Mouse (Mus musculus): ENCODE data around the gene Cacna1g. TPM values are rescaled to one million over a fixed set of nuclear protein-coding genes. Genes with fewer than 3 reads are reported as not detected.

Gene Cacna1g
- total and polyA plus RNA-seq, 3 experiments, result 0.49 to 38.4 TPM; not detected in 1

DNA sequence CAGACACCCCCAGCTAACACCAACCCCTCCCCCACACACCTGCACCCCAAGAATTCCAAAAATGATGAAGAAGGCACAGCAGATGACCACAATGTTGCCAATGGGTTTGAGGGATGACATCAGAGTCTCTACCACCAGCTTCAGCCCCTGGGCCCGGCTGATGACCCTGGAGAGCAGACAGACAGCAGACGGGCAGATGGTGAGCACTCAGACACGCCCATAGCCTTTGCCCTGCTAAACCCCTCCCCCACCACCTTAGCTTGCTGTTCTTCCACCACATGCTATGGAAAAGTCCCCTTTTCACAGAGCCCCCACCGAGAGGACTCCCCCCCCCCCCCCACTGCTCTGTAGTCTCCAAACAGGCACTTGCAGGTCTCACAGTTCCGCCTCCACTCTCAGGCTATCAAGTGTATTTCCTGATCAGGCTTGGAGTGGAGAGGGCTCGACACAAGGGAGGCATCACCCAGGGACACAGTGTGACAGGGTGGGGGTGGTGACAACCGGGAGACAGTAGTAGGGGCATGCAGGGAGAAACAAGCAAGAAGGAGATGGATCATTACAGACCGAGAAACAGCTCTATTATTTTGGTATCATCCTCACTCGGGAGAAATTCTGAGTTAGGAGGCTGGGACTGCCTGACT is 44.9 kb downstream of the Cacna1g start:
- no peak for DNase-seq (ENCODE audit: low spot score)
- no peaks in the 10 kb centered on the region for H3K36me3 ChIP-seq (replicated peaks)
- H3K9me3 ChIP-seq (replicated peaks), result no peaks in the 10 kb centered on the region
- H3K4me3 ChIP-seq (ENCODE audit: low read depth, low read length), result no peak overlapping the region
- no peak for ATAC-seq (ENCODE audit: extremely low read depth, insufficient number of reproducible peaks, low FRiP score, poor library complexity, severe bottlenecking)
- peaks cover 29% of the 10 kb centered on the region for H3K27me3 ChIP-seq (ENCODE audit: insufficient read depth, low read length)
- TF ChIP-seq POLR2AphosphoS5 (IDR thresholded peaks at IDR 0.05; ENCODE audit: insufficient replicate concordance, low read depth, low read length), result no peak
- no peak for TF ChIP-seq GATA2 (IDR thresholded peaks at IDR 0.05; ENCODE audit: borderline replicate concordance, low read depth, low read length)
- no peak for TF ChIP-seq TAL1 (conservative IDR thresholded peaks at IDR 0.05; ENCODE audit: low read depth, low read length)
- no peak for TF ChIP-seq GATA1 (IDR thresholded peaks at IDR 0.05; ENCODE audit: borderline replicate concordance, low read length)
- TF ChIP-seq CTCF (IDR thresholded peaks at IDR 0.05; ENCODE audit: low read depth, low read length), result no peak
- no peaks in the 10 kb centered on the region for H3K4me1 ChIP-seq (ENCODE audit: insufficient read depth, low read depth, low read length)

DNA sequence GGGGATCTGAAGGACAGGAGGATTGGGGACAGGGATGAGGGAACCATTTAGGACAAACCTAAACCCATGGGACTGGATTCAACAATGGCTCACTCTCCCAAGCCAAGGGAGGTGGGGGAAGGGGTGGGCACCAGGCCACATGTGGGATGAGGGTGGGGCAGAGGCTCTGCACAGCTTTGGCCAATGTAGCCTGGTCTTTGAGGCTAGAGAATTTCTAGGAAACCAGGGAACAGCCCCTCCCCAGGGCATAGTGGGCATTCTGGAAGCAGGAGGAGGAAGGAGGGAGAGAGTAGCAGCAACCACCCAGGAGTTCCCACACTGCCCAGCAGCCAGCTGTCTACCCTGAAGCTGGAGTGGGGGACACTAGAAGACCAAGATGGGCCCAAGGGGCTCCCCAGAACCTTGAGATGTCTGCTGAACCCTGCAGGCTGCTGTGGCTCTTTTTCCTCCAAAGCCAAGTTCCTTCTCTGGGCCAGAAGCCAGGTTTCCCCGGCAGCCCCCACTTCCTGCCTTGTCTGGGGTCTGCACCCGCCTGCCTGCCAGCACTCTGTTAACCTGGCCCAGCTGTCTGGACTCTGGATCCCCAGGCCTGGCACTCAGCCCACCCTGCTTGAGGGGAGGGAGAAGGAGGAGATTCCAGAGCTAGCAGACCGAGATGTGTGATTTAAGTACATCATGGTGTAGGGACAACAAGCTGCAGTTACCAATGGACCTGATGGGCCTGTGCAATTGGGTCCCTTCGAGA is 45.7 kb downstream of the Cacna1g start:
- Histone ChIP-seq H3K4me1 (ENCODE audit: insufficient read depth, low read depth, low read length) (no peaks in the 10 kb centered on the region), H3K27me3 (ENCODE audit: insufficient read depth, low read length) (peaks cover 29% of the 10 kb centered on the region), H3K4me3 (ENCODE audit: low read depth, low read length) (no peak overlapping the region), H3K36me3 (replicated peaks) (no peaks in the 10 kb centered on the region), H3K9me3 (replicated peaks) (no peaks in the 10 kb centered on the region)
- no peak for DNase-seq (ENCODE audit: low spot score)
- no peak for ATAC-seq (ENCODE audit: extremely low read depth, insufficient number of reproducible peaks, low FRiP score, poor library complexity, severe bottlenecking)
- TF ChIP-seq GATA1 (IDR thresholded peaks at IDR 0.05; ENCODE audit: borderline replicate concordance, low read length) (no peak), CTCF (IDR thresholded peaks at IDR 0.05; ENCODE audit: low read depth, low read length) (no peak), POLR2AphosphoS5 (IDR thresholded peaks at IDR 0.05; ENCODE audit: insufficient replicate concordance, low read depth, low read length) (no peak), GATA2 (IDR thresholded peaks at IDR 0.05; ENCODE audit: borderline replicate concordance, low read depth, low read length) (no peak), TAL1 (conservative IDR thresholded peaks at IDR 0.05; ENCODE audit: low read depth, low read length) (no peak)

- Histone ChIP-seq H3K4me3 (ENCODE audit: low read depth, low read length) (no peak overlapping the region), H3K27me3 (ENCODE audit: insufficient read depth, low read length) (peaks cover 35% of the 10 kb centered on the region), H3K4me1 (ENCODE audit: insufficient read depth, low read depth, low read length) (no peaks in the 10 kb centered on the region), H3K9me3 (replicated peaks) (no peaks in the 10 kb centered on the region), H3K36me3 (replicated peaks) (no peaks in the 10 kb centered on the region)
- TF ChIP-seq CTCF (IDR thresholded peaks at IDR 0.05; ENCODE audit: low read depth, low read length), result no peak
- TF ChIP-seq GATA2 (IDR thresholded peaks at IDR 0.05; ENCODE audit: borderline replicate concordance, low read depth, low read length), result no peak
- TF ChIP-seq TAL1 (conservative IDR thresholded peaks at IDR 0.05; ENCODE audit: low read depth, low read length), result no peak
- TF ChIP-seq POLR2AphosphoS5 (IDR thresholded peaks at IDR 0.05; ENCODE audit: insufficient replicate concordance, low read depth, low read length), result no peak
- TF ChIP-seq GATA1 (IDR thresholded peaks at IDR 0.05; ENCODE audit: borderline replicate concordance, low read length), result no peak
- DNase-seq (ENCODE audit: low spot score), result no peak
- ATAC-seq (ENCODE audit: extremely low read depth, insufficient number of reproducible peaks, low FRiP score, poor library complexity, severe bottlenecking), result no peak
Observed at GRCm38 (mm10) chr11:94425656-94426055, 48.3 kb downstream of the Cacna1g start.

DNA sequence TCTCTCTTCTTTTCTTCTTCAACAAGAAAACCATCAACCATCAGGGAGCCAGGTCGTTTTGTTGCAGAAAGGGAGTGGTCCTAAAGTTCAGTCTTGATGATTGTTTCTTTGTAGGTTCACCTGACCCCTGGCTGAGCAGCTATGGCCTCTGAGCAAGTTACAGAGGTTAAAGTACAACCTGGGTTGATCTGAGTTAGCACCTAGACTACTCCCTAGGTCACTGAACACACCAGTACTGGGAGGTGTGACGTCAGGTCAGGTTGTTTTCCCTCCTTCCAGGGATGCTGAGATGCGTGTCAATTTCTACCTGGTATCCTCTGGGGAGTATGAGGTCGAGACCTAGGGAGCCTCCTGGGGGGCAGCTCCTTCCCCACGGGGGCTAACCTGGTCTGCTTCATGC is 48.8 kb downstream of the Cacna1g start:
- no peak for ATAC-seq (ENCODE audit: extremely low read depth, insufficient number of reproducible peaks, low FRiP score, poor library complexity, severe bottlenecking)

GRCm38 (mm10) chr11:94424380-94424779 is 49.6 kb downstream of the Cacna1g start:
- TF ChIP-seq POLR2AphosphoS5 (IDR thresholded peaks at IDR 0.05; ENCODE audit: insufficient replicate concordance, low read depth, low read length) (no peak), CTCF (IDR thresholded peaks at IDR 0.05; ENCODE audit: low read depth, low read length) (no peak), TAL1 (conservative IDR thresholded peaks at IDR 0.05; ENCODE audit: low read depth, low read length) (no peak), GATA2 (IDR thresholded peaks at IDR 0.05; ENCODE audit: borderline replicate concordance, low read depth, low read length) (no peak), GATA1 (IDR thresholded peaks at IDR 0.05; ENCODE audit: borderline replicate concordance, low read length) (no peak)
- no peaks in the 10 kb centered on the region for H3K9me3 ChIP-seq (replicated peaks)
- no peaks in the 10 kb centered on the region for H3K4me1 ChIP-seq (ENCODE audit: insufficient read depth, low read depth, low read length)
- DNase-seq (ENCODE audit: low spot score) (no peak), ATAC-seq (ENCODE audit: extremely low read depth, insufficient number of reproducible peaks, low FRiP score, poor library complexity, severe bottlenecking) (no peak)
- no peak overlapping the region for H3K4me3 ChIP-seq (ENCODE audit: low read depth, low read length)
- no peaks in the 10 kb centered on the region for H3K36me3 ChIP-seq (replicated peaks)
- H3K27me3 ChIP-seq (ENCODE audit: insufficient read depth, low read length), result peaks cover 30% of the 10 kb centered on the region

More for the DNA sequence above, 48.8 kb downstream of the Cacna1g start:
- Histone ChIP-seq H3K27me3 (ENCODE audit: insufficient read depth, low read length) (peaks cover 35% of the 10 kb centered on the region), H3K9me3 (replicated peaks) (no peaks in the 10 kb centered on the region), H3K36me3 (replicated peaks) (no peaks in the 10 kb centered on the region), H3K4me1 (ENCODE audit: insufficient read depth, low read depth, low read length) (no peaks in the 10 kb centered on the region), H3K4me3 (ENCODE audit: low read depth, low read length) (no peak overlapping the region)
- no peak for DNase-seq (ENCODE audit: low spot score)
- no peak for TF ChIP-seq POLR2AphosphoS5 (IDR thresholded peaks at IDR 0.05; ENCODE audit: insufficient replicate concordance, low read depth, low read length)
- TF ChIP-seq GATA1 (IDR thresholded peaks at IDR 0.05; ENCODE audit: borderline replicate concordance, low read length), result no peak
- TF ChIP-seq GATA2 (IDR thresholded peaks at IDR 0.05; ENCODE audit: borderline replicate concordance, low read depth, low read length), result no peak
- TF ChIP-seq TAL1 (conservative IDR thresholded peaks at IDR 0.05; ENCODE audit: low read depth, low read length), result no peak
- TF ChIP-seq CTCF (IDR thresholded peaks at IDR 0.05; ENCODE audit: low read depth, low read length), result no peak

DNA sequence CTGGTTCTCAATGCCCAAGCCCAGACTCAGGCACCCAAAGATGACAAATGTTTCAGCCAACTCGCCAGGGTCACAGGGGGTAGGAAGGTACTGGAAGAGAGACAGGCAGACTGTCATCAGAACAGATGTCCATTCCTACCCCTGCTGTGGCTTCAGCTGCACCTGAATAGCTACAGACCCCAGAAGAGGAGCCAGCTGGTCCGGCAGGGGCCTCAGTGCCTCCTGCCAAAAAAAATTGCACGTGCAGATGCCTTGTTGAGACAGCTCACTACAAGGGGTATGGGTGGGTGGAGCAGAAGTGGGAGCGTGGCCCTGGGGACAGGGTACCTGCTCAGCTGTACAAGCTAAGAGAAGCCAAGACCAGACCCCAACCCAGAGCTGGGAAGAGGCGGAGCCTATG is 50.1 kb downstream of the Cacna1g start:
- TF ChIP-seq GATA2 (IDR thresholded peaks at IDR 0.05; ENCODE audit: borderline replicate concordance, low read depth, low read length) (no peak), CTCF (IDR thresholded peaks at IDR 0.05; ENCODE audit: low read depth, low read length) (no peak), TAL1 (conservative IDR thresholded peaks at IDR 0.05; ENCODE audit: low read depth, low read length) (no peak), GATA1 (IDR thresholded peaks at IDR 0.05; ENCODE audit: borderline replicate concordance, low read length) (no peak), POLR2AphosphoS5 (IDR thresholded peaks at IDR 0.05; ENCODE audit: insufficient replicate concordance, low read depth, low read length) (no peak)
- ATAC-seq (ENCODE audit: extremely low read depth, insufficient number of reproducible peaks, low FRiP score, poor library complexity, severe bottlenecking) (no peak), DNase-seq (ENCODE audit: low spot score) (no peak)
- Histone ChIP-seq H3K4me1 (ENCODE audit: insufficient read depth, low read depth, low read length) (no peaks in the 10 kb centered on the region), H3K4me3 (ENCODE audit: low read depth, low read length) (no peak overlapping the region), H3K9me3 (replicated peaks) (no peaks in the 10 kb centered on the region), H3K36me3 (replicated peaks) (no peaks in the 10 kb centered on the region), H3K27me3 (ENCODE audit: insufficient read depth, low read length) (peaks cover 28% of the 10 kb centered on the region)
